Mouse (Mus musculus): Measurements from ENCODE around the gene Mgat2. TPM values are rescaled to one million over a fixed set of nuclear protein-coding genes. Genes with fewer than 3 reads are reported as not detected.

Gene Mgat2
- polyA plus RNA-seq, 1 experiment, result 30.8 TPM

- no peak for TF ChIP-seq CTCF (conservative IDR thresholded peaks at IDR 0.05; ENCODE audit: insufficient read depth, insufficient read length, low read depth, low read length)
- no peak for TF ChIP-seq POLR2A (IDR thresholded peaks at IDR 0.05; ENCODE audit: low read depth, low read length)
Observed at GRCm38 (mm10) chr12:69190074-69190473, 6.1 kb downstream of the Mgat2 start.

GRCm38 (mm10) chr12:69190522-69190921, 6.6 kb downstream of the Mgat2 start:
- H3K4me1 ChIP-seq (ENCODE audit: control insufficient read depth, insufficient read depth, low read length), result peaks cover 6% of the 10 kb centered on the region; the same call in 1 of the 2 replicates
- H3K4me3 ChIP-seq (ENCODE audit: insufficient read depth, low read depth, low read length), result no peak overlapping the region
- H3K36me3 ChIP-seq (ENCODE audit: control insufficient read depth, insufficient read depth, low read length), result no peaks in the 10 kb centered on the region
- TF ChIP-seq CTCF (conservative IDR thresholded peaks at IDR 0.05; ENCODE audit: insufficient read depth, insufficient read length, low read depth, low read length) (no peak), POLR2A (IDR thresholded peaks at IDR 0.05; ENCODE audit: low read depth, low read length) (no peak)
- no peak overlapping the region for H3K27ac ChIP-seq (ENCODE audit: insufficient read depth, low read depth, low read length)
- DNase-seq, result no peak
- H3K27me3 ChIP-seq (replicated peaks; ENCODE audit: control insufficient read depth, insufficient read depth, low read length), result no peaks in the 10 kb centered on the region
- WGBS, result 100% methylated on average over 1 of the region's 1 CpGs

More at GRCm38 (mm10) chr12:69190074-69190473, 6.1 kb downstream of the Mgat2 start:
- no peak overlapping the region for H3K4me3 ChIP-seq (ENCODE audit: insufficient read depth, low read depth, low read length)
- H3K27ac ChIP-seq (ENCODE audit: insufficient read depth, low read depth, low read length), result no peak overlapping the region
- WGBS, result 89% methylated on average over 9 of the region's 9 CpGs
- H3K36me3 ChIP-seq (ENCODE audit: control insufficient read depth, insufficient read depth, low read length), result no peaks in the 10 kb centered on the region
- peaks cover 9% of the 10 kb centered on the region; the same call in 1 of the 2 replicates for H3K4me1 ChIP-seq (ENCODE audit: control insufficient read depth, insufficient read depth, low read length)
- no peak for DNase-seq
- no peaks in the 10 kb centered on the region for H3K27me3 ChIP-seq (replicated peaks; ENCODE audit: control insufficient read depth, insufficient read depth, low read length)

GRCm38 (mm10) chr12:69191396-69191795, 7.4 kb downstream of the Mgat2 start:
- H3K36me3 ChIP-seq (ENCODE audit: control insufficient read depth, insufficient read depth, low read length), result no peaks in the 10 kb centered on the region
- no peak for DNase-seq
- H3K4me1 ChIP-seq (ENCODE audit: control insufficient read depth, insufficient read depth, low read length), result peaks cover 5% of the 10 kb centered on the region; the same call in 1 of the 2 replicates
- 89% methylated on average over 5 of the region's 5 CpGs for WGBS
- H3K4me3 ChIP-seq (ENCODE audit: insufficient read depth, low read depth, low read length), result no peak overlapping the region
- H3K27ac ChIP-seq (ENCODE audit: insufficient read depth, low read depth, low read length), result no peak overlapping the region
- H3K27me3 ChIP-seq (replicated peaks; ENCODE audit: control insufficient read depth, insufficient read depth, low read length), result no peaks in the 10 kb centered on the region
- TF ChIP-seq CTCF (conservative IDR thresholded peaks at IDR 0.05; ENCODE audit: insufficient read depth, insufficient read length, low read depth, low read length), result no peak
- TF ChIP-seq POLR2A (IDR thresholded peaks at IDR 0.05; ENCODE audit: low read depth, low read length), result no peak

GRCm38 (mm10) chr12:69192637-69193036, 8.7 kb downstream of the Mgat2 start:
- no peak for TF ChIP-seq CTCF (conservative IDR thresholded peaks at IDR 0.05; ENCODE audit: insufficient read depth, insufficient read length, low read depth, low read length)
- no peak for TF ChIP-seq POLR2A (IDR thresholded peaks at IDR 0.05; ENCODE audit: low read depth, low read length)
- H3K27ac ChIP-seq (ENCODE audit: insufficient read depth, low read depth, low read length), result no peak overlapping the region
- 89% methylated on average over 2 of the region's 2 CpGs for WGBS
- DNase-seq, result no peak
- H3K4me3 ChIP-seq (ENCODE audit: insufficient read depth, low read depth, low read length), result no peak overlapping the region
- no peaks in the 10 kb centered on the region for H3K27me3 ChIP-seq (replicated peaks; ENCODE audit: control insufficient read depth, insufficient read depth, low read length)
- no peaks in the 10 kb centered on the region for H3K36me3 ChIP-seq (ENCODE audit: control insufficient read depth, insufficient read depth, low read length)
- H3K4me1 ChIP-seq (ENCODE audit: control insufficient read depth, insufficient read depth, low read length), result no peaks in the 10 kb centered on the region; the same call in 1 of the 2 replicates

- no peaks in the 10 kb centered on the region; the same call in 1 of the 2 replicates for H3K36me3 ChIP-seq (ENCODE audit: control insufficient read depth, insufficient read depth, low read length)
- H3K4me1 ChIP-seq (ENCODE audit: control insufficient read depth, insufficient read depth, low read length), result peaks cover 5% of the 10 kb centered on the region; the same call in 1 of the 2 replicates
- peak within 1 kb of the TSS; percentile 68 for H3K4me3 ChIP-seq (ENCODE audit: insufficient read depth, low read depth, low read length)
- TF ChIP-seq CTCF (conservative IDR thresholded peaks at IDR 0.05; ENCODE audit: insufficient read depth, insufficient read length, low read depth, low read length), result no peak
- peak; percentile 58 for TF ChIP-seq POLR2A (IDR thresholded peaks at IDR 0.05; ENCODE audit: low read depth, low read length)
- peak; percentile 75 for DNase-seq
- WGBS, result under 1% methylated on average over 75 of the region's 75 CpGs
- H3K27ac ChIP-seq (ENCODE audit: insufficient read depth, low read depth, low read length), result peak within 1 kb of the TSS; percentile 81
- no peaks in the 10 kb centered on the region for H3K27me3 ChIP-seq (replicated peaks; ENCODE audit: control insufficient read depth, insufficient read depth, low read length)
Observed at GRCm38 (mm10) chr12:69196444-69197377, 12.8 kb downstream of the Mgat2 start, which contains the start of gene Gm49383. Gm49383 (minus strand) TSS chr12:69197104.

- TF ChIP-seq POLR2A (IDR thresholded peaks at IDR 0.05; ENCODE audit: low read depth, low read length) (no peak), CTCF (conservative IDR thresholded peaks at IDR 0.05; ENCODE audit: insufficient read depth, insufficient read length, low read depth, low read length) (no peak)
- Histone ChIP-seq H3K27ac (ENCODE audit: insufficient read depth, low read depth, low read length) (peak overlapping the region; percentile 81), H3K27me3 (replicated peaks; ENCODE audit: control insufficient read depth, insufficient read depth, low read length) (no peaks in the 10 kb centered on the region), H3K4me1 (ENCODE audit: control insufficient read depth, insufficient read depth, low read length) (peaks cover 5% of the 10 kb centered on the region; the same call in 1 of the 2 replicates), H3K36me3 (ENCODE audit: control insufficient read depth, insufficient read depth, low read length) (no peaks in the 10 kb centered on the region; the same call in 1 of the 2 replicates), H3K4me3 (ENCODE audit: insufficient read depth, low read depth, low read length) (peak overlapping the region; percentile 68)
- peak; percentile 56 for DNase-seq
- WGBS, result under 1% methylated on average over 94 of the region's 94 CpGs
Observed at GRCm38 (mm10) chr12:69197378-69198163, 13.6 kb downstream of the Mgat2 start.
